Mouse (Mus musculus): ENCODE measurements around the gene Vmn1r33. TPM values are rescaled to one million over a fixed set of nuclear protein-coding genes. Genes with fewer than 3 reads are reported as not detected.

Gene Vmn1r33
- polyA plus RNA-seq (2014; fragmentation: Illumina TruSeq; extraction: RNeasy Lipid Tissue Mini Kit (QIAGEN cat#74804); ENCODE audit: low replicate concordance), result not detected

DNA sequence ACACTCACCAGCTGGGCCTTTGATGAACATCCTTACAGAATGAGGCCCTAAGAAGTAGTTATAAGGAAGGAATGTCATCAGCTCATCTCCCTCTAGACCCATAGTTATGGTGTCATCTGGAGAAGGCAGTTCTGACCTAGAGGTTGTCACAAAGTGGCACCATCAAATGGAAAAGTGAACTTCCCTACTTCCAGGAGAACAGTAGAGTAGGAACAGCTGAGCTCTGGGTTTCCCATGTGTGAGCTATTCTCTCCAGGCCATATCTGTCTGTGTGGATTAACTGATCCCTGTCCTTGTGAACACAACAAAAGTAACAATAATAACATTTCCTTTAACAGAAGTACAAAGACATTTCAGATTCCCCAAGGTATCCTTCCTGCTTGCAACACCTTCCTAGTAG, at the start of gene Vmn1r33:
Gene Vmn1r33, minus strand, starts transcription at position 101 of the 400 bp plus-strand sequence.

DNA sequence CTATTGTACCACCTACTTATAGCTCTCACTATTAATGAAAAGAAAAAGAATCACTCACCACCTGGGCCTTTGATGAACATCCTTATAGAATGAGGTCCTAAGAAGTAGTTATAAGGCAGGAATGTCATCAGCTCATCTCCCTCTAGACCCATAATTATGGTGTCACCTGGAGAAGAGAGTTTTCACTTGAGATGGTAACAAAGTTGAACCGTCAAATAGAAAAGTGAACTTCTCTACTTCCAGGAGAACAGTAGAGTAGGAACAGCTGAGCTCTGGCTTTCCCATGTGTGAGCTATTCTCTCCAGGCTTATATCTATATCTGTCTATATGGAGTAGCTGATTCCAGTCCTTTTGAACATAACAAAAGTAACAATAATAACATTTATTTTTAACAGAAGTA, 25.7 kb upstream of the Vmn1r33 start, which contains the start of gene Vmn1r34:
Gene Vmn1r34, minus strand, starts transcription at position 101 of the 400 bp plus-strand sequence.

Other genes with a start within 250 kb of the Vmn1r33 start
- 79.1 TPM for gene Mad2l1, start 82.9 kb downstream of the Vmn1r33 start, polyA plus RNA-seq (2014; fragmentation: Illumina TruSeq; extraction: RNeasy Lipid Tissue Mini Kit (QIAGEN cat#74804); ENCODE audit: low replicate concordance)
- not detected for gene Vmn1r32, start 58.2 kb downstream of the Vmn1r33 start, polyA plus RNA-seq (2014; fragmentation: Illumina TruSeq; extraction: RNeasy Lipid Tissue Mini Kit (QIAGEN cat#74804); ENCODE audit: low replicate concordance)
- not detected for gene Vmn1r34, start 25.6 kb upstream of the Vmn1r33 start, polyA plus RNA-seq (2014; fragmentation: Illumina TruSeq; extraction: RNeasy Lipid Tissue Mini Kit (QIAGEN cat#74804); ENCODE audit: low replicate concordance)
- not detected for gene Vmn1r35, start 67.6 kb upstream of the Vmn1r33 start, polyA plus RNA-seq (2014; fragmentation: Illumina TruSeq; extraction: RNeasy Lipid Tissue Mini Kit (QIAGEN cat#74804); ENCODE audit: low replicate concordance)
- not detected for gene Vmn1r36, start 100.9 kb upstream of the Vmn1r33 start, polyA plus RNA-seq (2014; fragmentation: Illumina TruSeq; extraction: RNeasy Lipid Tissue Mini Kit (QIAGEN cat#74804); ENCODE audit: low replicate concordance)
- not detected for gene Vmn1r37, start 111.1 kb upstream of the Vmn1r33 start, polyA plus RNA-seq (2014; fragmentation: Illumina TruSeq; extraction: RNeasy Lipid Tissue Mini Kit (QIAGEN cat#74804); ENCODE audit: low replicate concordance)
- gene Vmn1r38, start 164.3 kb upstream of the Vmn1r33 start, polyA plus RNA-seq (2014; fragmentation: Illumina TruSeq; extraction: RNeasy Lipid Tissue Mini Kit (QIAGEN cat#74804); ENCODE audit: low replicate concordance), result not detected
- gene Vmn1r39, start 192.3 kb upstream of the Vmn1r33 start, polyA plus RNA-seq (2014; fragmentation: Illumina TruSeq; extraction: RNeasy Lipid Tissue Mini Kit (QIAGEN cat#74804); ENCODE audit: low replicate concordance), result not detected

Data from small intestine, adult 10 weeks (tissue).